Mouse (Mus musculus): ENCODE results near the gene Pglyrp2.

- TF ChIP-seq CTCF (IDR thresholded peaks at IDR 0.05; ENCODE audit: insufficient read depth, low read length) (no peak), POLR2A (IDR thresholded peaks at IDR 0.05; ENCODE audit: borderline replicate concordance, extremely low read depth, low read depth, low read length) (no peak)
Observed at GRCm38 (mm10) chr17:32383661-32384060, 40.3 kb downstream of the Pglyrp2 start.
